Mouse (Mus musculus): ENCODE results near the gene Blmh. TPM values are rescaled to one million over a fixed set of nuclear protein-coding genes. Genes with fewer than 3 reads are reported as not detected.

The Blmh gene
- polyA plus RNA-seq, 1 experiment, result 159 TPM

DNA sequence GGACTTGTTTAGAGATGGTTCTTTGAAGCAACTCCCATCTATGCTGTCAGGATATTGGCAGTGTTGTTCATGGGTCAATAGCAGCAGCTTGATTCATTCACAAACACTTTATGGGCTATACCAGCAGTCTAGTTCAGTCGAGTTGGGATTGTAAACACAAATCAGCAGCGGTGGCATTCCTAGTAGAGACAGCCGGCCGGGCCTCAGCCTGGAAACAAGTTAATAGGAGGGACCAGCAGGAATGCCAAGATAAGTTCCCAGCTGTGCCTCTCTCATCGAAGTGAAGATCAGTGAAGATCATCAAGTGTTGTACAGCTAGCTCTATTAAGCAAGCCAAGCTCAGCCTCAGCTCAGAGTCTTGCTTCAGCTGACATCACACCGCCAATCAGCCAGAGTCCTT, 28.2 kb upstream of the Blmh start:
- WGBS, result 56% methylated on average over 6 of the region's 6 CpGs
- TF ChIP-seq CTCF (IDR thresholded peaks at IDR 0.05; ENCODE audit: insufficient read depth, low read depth, low read length) (no peak), POLR2A (IDR thresholded peaks at IDR 0.05; ENCODE audit: insufficient read depth, low read depth, low read length) (no peak)
- Histone ChIP-seq H3K4me1 (ENCODE audit: control insufficient read depth, insufficient read depth, low read length) (peaks cover 3% of the 10 kb centered on the region; the same call in 1 of the 2 replicates), H3K4me3 (ENCODE audit: insufficient read depth, low read depth, low read length) (no peak overlapping the region), H3K27ac (ENCODE audit: insufficient read depth, low read depth, low read length) (no peak overlapping the region)

DNA sequence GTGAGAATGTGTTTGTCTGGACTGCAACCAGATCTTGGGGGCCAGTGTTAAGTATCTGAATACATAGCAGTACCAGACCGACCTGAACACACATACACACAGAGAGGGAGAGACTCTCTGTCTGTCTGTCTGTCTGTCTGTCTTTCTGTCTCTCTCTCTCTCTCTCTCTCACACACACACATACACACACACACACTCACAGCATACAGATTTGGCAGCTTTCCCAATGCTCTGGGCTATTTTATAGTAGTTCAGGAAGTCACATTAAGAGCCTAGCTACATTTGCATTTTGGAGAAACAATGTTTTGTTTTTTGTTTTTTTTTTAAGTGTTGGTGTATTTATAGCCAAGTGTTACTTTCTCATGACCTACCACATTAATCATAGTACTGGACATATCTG, 27.5 kb upstream of the Blmh start:
- Histone ChIP-seq H3K4me1 (ENCODE audit: control insufficient read depth, insufficient read depth, low read length) (peaks cover 3% of the 10 kb centered on the region; the same call in 1 of the 2 replicates), H3K27ac (ENCODE audit: insufficient read depth, low read depth, low read length) (no peak overlapping the region), H3K4me3 (ENCODE audit: insufficient read depth, low read depth, low read length) (no peak overlapping the region)
- TF ChIP-seq CTCF (IDR thresholded peaks at IDR 0.05; ENCODE audit: insufficient read depth, low read depth, low read length), result no peak
- no peak for TF ChIP-seq POLR2A (IDR thresholded peaks at IDR 0.05; ENCODE audit: insufficient read depth, low read depth, low read length)
- 59% methylated on average over 1 of the region's 1 CpGs for WGBS

DNA sequence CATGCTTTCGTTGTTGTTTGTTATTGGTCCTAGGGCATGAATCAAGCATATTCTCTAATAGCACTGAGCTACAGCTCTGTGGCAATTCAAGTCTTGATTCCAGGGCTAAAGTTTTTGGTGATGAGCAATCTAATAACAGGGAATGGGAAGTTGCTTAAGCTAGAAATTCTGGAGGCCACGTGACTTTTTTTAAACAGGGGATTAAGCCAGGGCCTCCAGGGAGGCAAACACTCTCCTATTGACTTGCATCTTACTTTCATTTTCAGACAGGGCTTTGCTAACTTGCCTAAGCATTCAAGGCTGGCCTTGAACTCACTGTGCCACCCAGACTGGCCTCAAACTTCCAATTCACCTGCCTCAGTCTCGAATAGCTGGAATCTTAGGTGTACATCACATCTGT, 26.7 kb upstream of the Blmh start:
- Histone ChIP-seq H3K4me1 (ENCODE audit: control insufficient read depth, insufficient read depth, low read length) (peaks cover 3% of the 10 kb centered on the region; the same call in 1 of the 2 replicates), H3K27ac (ENCODE audit: insufficient read depth, low read depth, low read length) (no peak overlapping the region), H3K4me3 (ENCODE audit: insufficient read depth, low read depth, low read length) (no peak overlapping the region)
- WGBS, result 26% methylated on average over 3 of the region's 3 CpGs
- TF ChIP-seq CTCF (IDR thresholded peaks at IDR 0.05; ENCODE audit: insufficient read depth, low read depth, low read length) (no peak), POLR2A (IDR thresholded peaks at IDR 0.05; ENCODE audit: insufficient read depth, low read depth, low read length) (no peak)

DNA sequence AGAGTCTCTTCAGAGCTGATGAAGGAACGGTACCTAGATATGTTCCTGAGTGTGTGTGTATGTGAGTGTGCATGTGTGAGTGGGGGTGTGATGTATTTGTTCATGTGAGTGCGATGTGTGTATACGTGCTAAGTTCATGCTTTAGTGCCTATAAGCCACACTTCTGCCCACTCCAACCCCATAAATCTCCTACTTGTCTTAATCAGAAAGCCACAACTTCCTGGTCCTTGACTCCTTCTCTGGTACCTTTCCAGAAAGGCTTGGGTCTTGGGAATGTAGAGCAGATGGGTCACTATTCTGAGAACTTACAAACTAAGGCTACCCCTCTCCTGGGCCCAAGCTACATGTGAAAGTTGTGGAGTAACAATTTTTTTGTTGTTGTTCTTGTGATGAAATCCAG, 25.9 kb upstream of the Blmh start:
- no peak overlapping the region for H3K27ac ChIP-seq (ENCODE audit: insufficient read depth, low read depth, low read length)
- TF ChIP-seq CTCF (IDR thresholded peaks at IDR 0.05; ENCODE audit: insufficient read depth, low read depth, low read length), result no peak
- TF ChIP-seq POLR2A (IDR thresholded peaks at IDR 0.05; ENCODE audit: insufficient read depth, low read depth, low read length), result no peak
- no peak overlapping the region for H3K4me3 ChIP-seq (ENCODE audit: insufficient read depth, low read depth, low read length)
- 99% methylated on average over 3 of the region's 3 CpGs for WGBS
- peaks cover 3% of the 10 kb centered on the region; the same call in 1 of the 2 replicates for H3K4me1 ChIP-seq (ENCODE audit: control insufficient read depth, insufficient read depth, low read length)

DNA sequence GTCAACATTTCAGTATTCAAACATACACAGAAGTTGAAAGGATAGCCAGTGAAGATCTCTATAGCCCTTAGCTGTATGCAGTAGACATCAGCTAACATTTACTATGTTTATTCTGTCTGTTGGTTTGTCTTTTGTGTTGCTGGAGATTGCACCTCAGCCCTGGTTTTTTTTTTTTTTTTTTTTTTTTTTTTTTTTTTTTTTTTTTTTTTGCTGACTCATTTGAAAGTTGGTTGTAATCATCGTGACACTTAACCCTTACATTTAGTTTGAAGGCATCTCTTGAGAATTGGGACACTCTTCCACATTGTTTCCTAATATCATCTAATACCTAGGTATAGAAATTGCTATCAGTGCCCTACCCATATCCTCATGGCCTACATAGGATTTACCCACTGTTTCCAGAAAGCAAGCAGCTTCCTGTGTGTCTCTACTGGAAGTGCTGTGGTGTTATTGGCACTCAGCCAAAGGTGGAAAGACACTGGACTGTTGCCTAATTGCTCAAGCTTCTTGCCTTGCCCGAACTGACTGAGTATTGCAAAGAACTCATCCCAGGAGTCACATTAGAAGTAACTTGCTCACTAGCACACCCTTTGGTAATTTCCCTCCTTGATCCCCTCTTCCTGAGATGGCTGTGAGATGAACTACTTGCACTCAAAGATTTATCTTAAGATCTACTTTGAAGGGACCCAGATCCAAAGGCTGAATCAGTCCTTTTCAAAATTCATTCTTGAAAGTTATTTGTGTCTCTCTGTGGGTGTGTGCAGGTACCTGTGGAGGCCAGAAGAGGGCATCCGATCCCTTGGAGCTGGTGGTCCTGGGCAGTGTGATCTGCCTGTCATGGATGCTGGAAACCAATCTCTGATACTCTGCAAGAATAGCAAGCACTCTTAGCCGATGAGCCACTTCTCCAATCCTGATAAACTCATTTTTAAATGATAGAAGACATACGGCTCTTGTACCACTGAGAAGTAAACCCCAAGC, 24.6 kb upstream of the Blmh start:
- H3K27ac ChIP-seq (ENCODE audit: insufficient read depth, low read depth, low read length), result no peak overlapping the region
- peaks cover 3% of the 10 kb centered on the region; the same call in 1 of the 2 replicates for H3K4me1 ChIP-seq (ENCODE audit: control insufficient read depth, insufficient read depth, low read length)
- WGBS, result 67% methylated on average over 5 of the region's 5 CpGs
- no peak for TF ChIP-seq CTCF (IDR thresholded peaks at IDR 0.05; ENCODE audit: insufficient read depth, low read depth, low read length)
- no peak for TF ChIP-seq POLR2A (IDR thresholded peaks at IDR 0.05; ENCODE audit: insufficient read depth, low read depth, low read length)
- no peak overlapping the region for H3K4me3 ChIP-seq (ENCODE audit: insufficient read depth, low read depth, low read length)

DNA sequence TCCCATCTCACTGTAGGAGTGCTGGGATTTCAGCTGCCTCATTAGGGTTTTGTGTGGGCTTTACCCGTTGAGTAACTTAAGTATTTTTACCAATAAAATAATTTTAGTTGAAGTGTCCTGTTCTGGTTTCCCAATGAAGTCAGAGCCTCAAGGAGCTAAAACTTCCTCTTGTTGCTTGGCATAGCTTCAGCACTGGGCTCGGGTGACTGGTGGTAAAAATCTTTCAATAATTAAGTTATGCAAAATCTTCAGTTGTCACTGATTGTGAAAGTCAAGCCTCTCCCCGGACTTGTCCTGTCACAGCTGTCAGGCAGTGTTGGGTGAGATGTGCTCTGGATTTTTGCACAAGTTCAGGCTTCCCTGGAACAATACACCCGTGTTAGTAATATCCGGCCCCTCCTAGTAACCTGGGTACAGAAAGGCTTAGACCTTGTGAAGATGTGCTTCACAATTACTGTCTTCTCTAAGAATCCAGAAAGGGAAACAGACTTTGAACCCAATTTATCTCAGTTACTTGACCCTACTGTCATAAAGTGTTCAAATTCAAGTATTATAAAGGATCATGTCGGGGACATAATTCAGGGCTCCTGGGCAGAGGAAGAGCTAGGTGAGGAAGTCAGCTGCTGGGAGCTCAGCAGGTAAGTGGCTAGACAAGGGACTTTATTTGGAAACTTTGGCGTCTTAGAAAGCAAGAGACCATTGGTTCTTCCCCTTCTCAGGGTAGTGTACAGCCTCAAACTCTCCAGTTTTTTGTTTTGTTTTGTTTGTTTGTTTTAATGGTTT, 22.8 kb upstream of the Blmh start, which contains the start of gene Tmigd1:
TSS of gene Tmigd1 (plus strand) at position 581 of the 783 bp plus-strand sequence.
- Histone ChIP-seq H3K27ac (ENCODE audit: insufficient read depth, low read depth, low read length) (no peak within 1 kb of the TSS), H3K4me1 (ENCODE audit: control insufficient read depth, insufficient read depth, low read length) (peaks cover 3% of the 10 kb centered on the region; the same call in 1 of the 2 replicates), H3K4me3 (ENCODE audit: insufficient read depth, low read depth, low read length) (no peak within 1 kb of the TSS)
- TF ChIP-seq CTCF (IDR thresholded peaks at IDR 0.05; ENCODE audit: insufficient read depth, low read depth, low read length), result no peak
- TF ChIP-seq POLR2A (IDR thresholded peaks at IDR 0.05; ENCODE audit: insufficient read depth, low read depth, low read length), result no peak
- 83% methylated on average over 7 of the region's 7 CpGs for WGBS

DNA sequence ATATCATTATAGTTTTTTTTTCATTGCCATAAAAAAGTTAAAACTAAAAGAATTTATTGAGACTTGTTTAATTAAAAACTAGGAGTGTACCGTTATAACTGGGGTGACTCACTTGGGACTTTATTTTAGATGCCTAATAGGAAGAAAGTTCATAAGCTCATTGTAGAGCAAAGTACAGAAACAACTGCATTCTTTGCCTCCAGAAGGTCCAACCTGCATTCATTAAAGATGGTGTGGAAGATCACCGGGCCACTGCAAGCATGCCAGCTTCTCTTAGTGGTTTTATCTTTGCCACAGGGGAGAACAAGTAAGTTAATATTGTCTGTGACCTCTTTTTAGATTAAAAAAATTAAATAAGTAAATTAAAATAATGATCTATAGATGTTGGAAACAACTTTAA, 20.3 kb upstream of the Blmh start:
- H3K27ac ChIP-seq (ENCODE audit: insufficient read depth, low read depth, low read length), result no peak overlapping the region

DNA sequence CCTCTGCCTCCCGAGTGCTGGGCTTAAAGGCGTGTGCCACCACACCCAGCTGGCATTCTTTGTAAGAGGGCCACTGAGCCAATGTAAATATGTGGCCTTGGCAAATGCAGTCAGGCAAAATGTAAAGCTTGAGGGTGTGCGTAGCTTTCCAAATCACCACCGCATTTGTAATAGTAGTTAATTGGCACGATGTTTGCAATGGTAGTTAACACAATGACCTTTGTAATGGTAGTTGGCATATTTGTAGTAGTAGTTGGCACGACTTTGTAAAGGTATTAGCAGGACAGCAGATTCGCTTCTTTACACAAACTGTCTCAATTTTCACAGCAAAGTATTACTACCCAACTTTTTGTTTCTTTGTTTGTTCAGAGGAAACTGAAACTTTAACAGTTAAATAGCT, 16.0 kb upstream of the Blmh start:
- Histone ChIP-seq H3K4me3 (ENCODE audit: insufficient read depth, low read depth, low read length) (no peak overlapping the region), H3K4me1 (ENCODE audit: control insufficient read depth, insufficient read depth, low read length) (peaks cover 8% of the 10 kb centered on the region), H3K27ac (ENCODE audit: insufficient read depth, low read depth, low read length) (no peak overlapping the region)
- WGBS, result 82% methylated on average over 7 of the region's 7 CpGs
- TF ChIP-seq POLR2A (IDR thresholded peaks at IDR 0.05; ENCODE audit: insufficient read depth, low read depth, low read length) (no peak), CTCF (IDR thresholded peaks at IDR 0.05; ENCODE audit: insufficient read depth, low read depth, low read length) (no peak)

More for the DNA sequence above, 20.3 kb upstream of the Blmh start:
- 75% methylated on average over 2 of the region's 2 CpGs for WGBS
- TF ChIP-seq CTCF (IDR thresholded peaks at IDR 0.05; ENCODE audit: insufficient read depth, low read depth, low read length) (no peak), POLR2A (IDR thresholded peaks at IDR 0.05; ENCODE audit: insufficient read depth, low read depth, low read length) (no peak)
- Histone ChIP-seq H3K4me3 (ENCODE audit: insufficient read depth, low read depth, low read length) (no peak overlapping the region), H3K4me1 (ENCODE audit: control insufficient read depth, insufficient read depth, low read length) (no peaks in the 10 kb centered on the region)
